Mouse (Mus musculus) CH12.LX (cell line): Measurements from ENCODE around the gene Chrm3. TPM values are rescaled to one million over a fixed set of nuclear protein-coding genes. Genes with fewer than 3 reads are reported as not detected.

Experiments
- DNase-seq: peaks from one replicate; pipeline ENCODE4 v3.0.0-alpha.2; 2013; ENCODE audit errors: extremely low read depth
- H3K27ac ChIP-seq: 2 replicates; pipeline ENCODE4 v1.5.1; 2012; ENCODE audit warnings: low read depth, mild to moderate bottlenecking, control low read depth, moderate library complexity; ENCODE audit not compliant: insufficient read depth
- H3K27me3 ChIP-seq: replicated peaks from 2 replicates; pipeline ENCODE3; 2012; ENCODE audit warnings: inconsistent platforms
- H3K36me3 ChIP-seq, 2 experiments: replicated peaks in 1 of 2; 2 replicates each; pipeline versions ENCODE3 to v1.6.1; 2012; ENCODE audit warnings: inconsistent platforms in 1 of 2, low read length in 1 of 2, mild to moderate bottlenecking in 1 of 2, mixed read lengths in 1 of 2, moderate library complexity in 1 of 2; ENCODE audit not compliant: control insufficient read depth in 1 of 2, insufficient read depth in 1 of 2
- H3K4me1 ChIP-seq, 2 experiments: 2 replicates each; pipeline ENCODE4 v1.6.1; 2012; ENCODE audit warnings: inconsistent platforms in 1 of 2, moderate library complexity in 1 of 2; ENCODE audit not compliant: insufficient read depth in 2 of 2, control insufficient read depth in 1 of 2
- H3K4me2 ChIP-seq: 2 replicates; pipeline ENCODE4 v1.6.1; 2012; ENCODE audit warnings: low read depth, mild to moderate bottlenecking, control low read depth; ENCODE audit not compliant: poor library complexity, insufficient read depth, severe bottlenecking
- H3K4me3 ChIP-seq, 3 experiments: fragments of 150-350 bp in 1 of 3; sonication (generic) in 1 of 3; replicated peaks in 1 of 3; 2 replicates each; pipeline versions ENCODE3 to v1.5.1; 2011 to 2012; ENCODE audit warnings: low read depth in 2 of 3, low read length in 2 of 3, mild to moderate bottlenecking in 2 of 3, moderate library complexity in 2 of 3, control low read depth in 1 of 3, improper control_type of control experiment in 1 of 3, inconsistent platforms in 1 of 3, mixed read lengths in 1 of 3; ENCODE audit not compliant: poor library complexity in 1 of 3
- H3K79me2 ChIP-seq: replicated peaks from 2 replicates; pipeline ENCODE4 v1.6.1; 2012; ENCODE audit warnings: mild to moderate bottlenecking, moderate library complexity; ENCODE audit not compliant: control insufficient read depth, poor library complexity, insufficient read depth, severe bottlenecking; ENCODE audit errors: extremely low read depth
- H3K9ac ChIP-seq: 2 replicates; pipeline ENCODE4 v1.6.1; 2012; ENCODE audit warnings: low read depth, mild to moderate bottlenecking, control low read depth, moderate library complexity; ENCODE audit not compliant: insufficient read depth
- H3K9me3 ChIP-seq: replicated peaks from 2 replicates; pipeline ENCODE3; 2012; ENCODE audit warnings: low read length, inconsistent platforms, mixed read lengths
- CHD1 ChIP-seq: IDR thresholded peaks from 2 replicates; pipeline ENCODE4 v1.6.1; 2012; ENCODE audit warnings: low read depth, low read length, improper control_type of control experiment, inconsistent platforms
- CHD2 ChIP-seq: IDR thresholded peaks from 2 replicates; pipeline ENCODE4 v1.6.1; 2011; ENCODE audit warnings: low read length, improper control_type of control experiment
- CTCF ChIP-seq, 2 experiments: IDR thresholded peaks in 1 of 2; conservative IDR thresholded peaks in 1 of 2; 2 replicates each; pipeline ENCODE4 v1.5.1; 2011 to 2012; ENCODE audit warnings: low read depth in 2 of 2, low read length in 2 of 2, improper control_type of control experiment in 1 of 2, inconsistent platforms in 1 of 2, mild to moderate bottlenecking in 1 of 2, moderate library complexity in 1 of 2
- GABPA ChIP-seq: IDR thresholded peaks from 2 replicates; pipeline ENCODE4 v1.6.1; 2012; ENCODE audit warnings: low read depth, low read length, improper control_type of control experiment, inconsistent platforms; ENCODE audit not compliant: insufficient replicate concordance
- HCFC1 ChIP-seq: IDR thresholded peaks from 2 replicates; pipeline ENCODE4 v1.6.1; 2012; ENCODE audit warnings: low read depth, mild to moderate bottlenecking, inconsistent platforms, low read length, improper control_type of control experiment
- JUN ChIP-seq: IDR thresholded peaks from 2 replicates; pipeline ENCODE4 v1.6.1; 2011; ENCODE audit warnings: low read depth, mild to moderate bottlenecking, low read length, improper control_type of control experiment, moderate library complexity; ENCODE audit not compliant: insufficient read depth
- JUND ChIP-seq: conservative IDR thresholded peaks from 2 replicates; pipeline ENCODE4 v1.6.1; 2011; ENCODE audit warnings: low read depth, low read length, improper control_type of control experiment
- KAT2A ChIP-seq: IDR thresholded peaks from 2 replicates; pipeline ENCODE4 v1.6.1; 2012; ENCODE audit warnings: low read length, improper control_type of control experiment, inconsistent platforms; ENCODE audit not compliant: insufficient replicate concordance
- MXI1 ChIP-seq: IDR thresholded peaks from 2 replicates; pipeline ENCODE4 v1.6.1; 2011; ENCODE audit warnings: mild to moderate bottlenecking, low read depth, low read length, improper control_type of control experiment
- NELFE ChIP-seq: IDR thresholded peaks from 2 replicates; pipeline ENCODE4 v1.6.1; 2011; ENCODE audit warnings: low read depth, low read length, improper control_type of control experiment
- NRF1 ChIP-seq: IDR thresholded peaks from 2 replicates; pipeline ENCODE4 v1.6.1; 2014; ENCODE audit warnings: low read depth, mild to moderate bottlenecking, inconsistent platforms, low read length, improper control_type of control experiment, moderate library complexity
- PAX5 ChIP-seq: IDR thresholded peaks from 2 replicates; pipeline ENCODE4 v1.6.1; 2012; ENCODE audit warnings: low read length, inconsistent platforms, mixed read lengths
- RAD21 ChIP-seq: IDR thresholded peaks from 2 replicates; pipeline ENCODE4 v1.6.1; 2011; ENCODE audit warnings: low read depth, mild to moderate bottlenecking, low read length, improper control_type of control experiment, moderate library complexity
- TCF12 ChIP-seq: IDR thresholded peaks from 2 replicates; pipeline ENCODE4 v1.6.1; 2014; ENCODE audit warnings: low read depth, mild to moderate bottlenecking, inconsistent platforms, low read length, improper control_type of control experiment
- ZC3H11A ChIP-seq: IDR thresholded peaks from 2 replicates; pipeline ENCODE4 v1.6.1; 2012; ENCODE audit warnings: low read depth, mild to moderate bottlenecking, inconsistent platforms, low read length, improper control_type of control experiment
- ZKSCAN1 ChIP-seq: IDR thresholded peaks from 2 replicates; pipeline ENCODE4 v1.6.1; 2012; ENCODE audit warnings: low read depth, inconsistent platforms, low read length, improper control_type of control experiment, borderline replicate concordance
- ZMIZ1 ChIP-seq: IDR thresholded peaks from 2 replicates; pipeline ENCODE4 v1.6.1; 2012; ENCODE audit warnings: low read depth, mild to moderate bottlenecking, inconsistent platforms, low read length, improper control_type of control experiment
- dilution Hi-C: fragments of 300-500 bp; cut with MboI; formaldehyde crosslinking; loops from 2 replicates; pipeline ENCODE4 v1.14.3; 2020; ENCODE audit warnings: low sequenced_read_pairs; ENCODE audit not compliant: extremely low pct_unique_long_range_greater_than_20kb, extremely low pct_ligation_motif_present
- in situ Hi-C: fragments of 300-500 bp; cut with MboI; formaldehyde crosslinking; loops from 3 replicates; pipeline ENCODE4 v1.14.3; 2019; ENCODE audit warnings: low sequenced_read_pairs, low pct_ligation_motif_present, low pct_unique_long_range_greater_than_20kb, mixed read lengths
- polyA plus RNA-seq: library from polyadenylated mRNA; unstranded; fragments of >175 nt; gene quantifications from 2 replicates; pipeline ENCODE4 v1.2.1, GENCODE M21; 2012; ENCODE audit warnings: low read depth; ENCODE audit not compliant: insufficient read length
- total RNA-seq, 2 experiments: library from RNA; depleted of rRNA; stranded (reverse); fragments of 300-350 nt in 1 of 2; fragments of >200 nt in 1 of 2; gene quantifications; 2 replicates each; pipeline ENCODE4 v1.2.3; 2012 to 2014

Gene Chrm3
- total and polyA plus RNA-seq, 3 experiments, result not detected

DNA sequence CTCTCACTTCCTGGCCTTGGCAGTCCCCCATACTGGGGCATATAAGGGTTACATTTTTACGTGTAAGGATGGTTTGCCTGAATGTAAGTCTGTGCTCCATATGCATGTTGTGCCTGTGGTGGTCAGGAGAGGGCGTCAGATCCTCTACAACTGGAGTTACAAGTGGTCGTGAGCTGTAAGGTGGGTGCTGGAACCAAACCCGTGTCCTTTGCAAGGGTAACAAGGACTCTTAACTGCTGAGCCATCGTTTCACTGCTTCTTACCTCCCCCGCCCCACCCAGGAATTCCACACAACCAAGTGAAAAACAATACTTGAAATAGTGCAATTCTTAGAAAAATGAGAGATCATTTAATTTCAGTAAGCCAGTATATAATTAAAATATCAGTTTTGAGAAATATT lies 330.7 kb downstream of the Chrm3 start:
- dilution Hi-C loops, result no loop called here
- H3K4me2 ChIP-seq, result no peak overlapping the region
- no peak for DNase-seq

GRCm38 (mm10) chr13:10025134-10025533 lies 335.5 kb downstream of the Chrm3 start:
- in situ Hi-C loops (no loop called here), dilution Hi-C loops (no loop called here)
- Histone ChIP-seq H3K4me2 (no peak overlapping the region), H3K4me1 (no peaks in the 10 kb centered on the region), H3K27ac (no peak overlapping the region), H3K9me3 (no peaks in the 10 kb centered on the region), H3K9ac (no peak overlapping the region), H3K79me2 (no peaks in the 10 kb centered on the region), H3K4me3 (no peak overlapping the region), H3K27me3 (no peaks in the 10 kb centered on the region), H3K36me3 (no peaks in the 10 kb centered on the region)
- DNase-seq, result no peak
- TF ChIP-seq CHD1, result no peak
- TF ChIP-seq CTCF (conservative IDR thresholded peaks at IDR 0.05 in 1 of 2, IDR thresholded peaks at IDR 0.05 in 1 of 2; ENCODE audit: low read depth in 2 of 2, low read length in 2 of 2), result no peak
- no peak for TF ChIP-seq JUN
- no peak for TF ChIP-seq NELFE
- no peak for TF ChIP-seq TCF12
- TF ChIP-seq ZKSCAN1, result no peak
- TF ChIP-seq HCFC1, result no peak
- no peak for TF ChIP-seq GABPA
- TF ChIP-seq KAT2A, result no peak
- TF ChIP-seq PAX5, result no peak
- no peak for TF ChIP-seq RAD21
- no peak for TF ChIP-seq NRF1

More for the DNA sequence above, 330.7 kb downstream of the Chrm3 start:
- no peak overlapping the region for H3K27ac ChIP-seq
- TF ChIP-seq NRF1, result no peak
- no peak for TF ChIP-seq CHD2
- TF ChIP-seq ZMIZ1, result no peak
- TF ChIP-seq JUND, result no peak
- TF ChIP-seq JUN, result no peak
- TF ChIP-seq MXI1, result no peak
- TF ChIP-seq ZC3H11A, result no peak
- no peaks in the 10 kb centered on the region for H3K27me3 ChIP-seq
- H3K4me3 ChIP-seq, result no peak overlapping the region
- no peaks in the 10 kb centered on the region for H3K36me3 ChIP-seq
- H3K9ac ChIP-seq, result no peak overlapping the region
- in situ Hi-C loops, result no loop called here
- no peaks in the 10 kb centered on the region for H3K9me3 ChIP-seq
- no peaks in the 10 kb centered on the region for H3K79me2 ChIP-seq
- H3K4me1 ChIP-seq, result no peaks in the 10 kb centered on the region
